Mouse (Mus musculus) mesoderm, embryonic 11.5 days (tissue): ENCODE results near the gene Wfikkn1.

ENCODE experiments used
- DNase-seq: peaks from one replicate; pipeline ENCODE4 v3.0.0-alpha.2; 2012; ENCODE audit warnings: low read depth, low spot score

Gene Wfikkn1

DNA sequence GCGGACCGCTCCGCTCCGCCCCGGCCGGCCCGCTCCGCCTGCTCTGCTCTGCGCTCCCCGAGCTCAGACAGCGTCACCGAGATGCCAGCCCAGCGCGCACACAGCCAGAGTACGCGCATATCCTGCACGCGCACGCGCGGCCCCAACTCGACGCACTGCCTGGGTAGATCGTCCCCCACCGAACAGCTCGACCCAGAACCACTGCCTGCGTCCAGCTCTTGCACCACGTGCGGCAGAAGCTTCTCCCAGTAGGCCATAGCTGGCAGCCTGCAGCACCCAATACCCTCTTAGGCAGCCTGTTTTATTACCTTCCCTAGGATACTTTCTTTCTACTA, 43.6 kb downstream of the Wfikkn1 start, which contains the start of gene Rhbdl1:
TSS of gene Rhbdl1 (minus strand) at position 220 of the 335 bp plus-strand sequence.
- DNase-seq = peak; percentile 61

DNA sequence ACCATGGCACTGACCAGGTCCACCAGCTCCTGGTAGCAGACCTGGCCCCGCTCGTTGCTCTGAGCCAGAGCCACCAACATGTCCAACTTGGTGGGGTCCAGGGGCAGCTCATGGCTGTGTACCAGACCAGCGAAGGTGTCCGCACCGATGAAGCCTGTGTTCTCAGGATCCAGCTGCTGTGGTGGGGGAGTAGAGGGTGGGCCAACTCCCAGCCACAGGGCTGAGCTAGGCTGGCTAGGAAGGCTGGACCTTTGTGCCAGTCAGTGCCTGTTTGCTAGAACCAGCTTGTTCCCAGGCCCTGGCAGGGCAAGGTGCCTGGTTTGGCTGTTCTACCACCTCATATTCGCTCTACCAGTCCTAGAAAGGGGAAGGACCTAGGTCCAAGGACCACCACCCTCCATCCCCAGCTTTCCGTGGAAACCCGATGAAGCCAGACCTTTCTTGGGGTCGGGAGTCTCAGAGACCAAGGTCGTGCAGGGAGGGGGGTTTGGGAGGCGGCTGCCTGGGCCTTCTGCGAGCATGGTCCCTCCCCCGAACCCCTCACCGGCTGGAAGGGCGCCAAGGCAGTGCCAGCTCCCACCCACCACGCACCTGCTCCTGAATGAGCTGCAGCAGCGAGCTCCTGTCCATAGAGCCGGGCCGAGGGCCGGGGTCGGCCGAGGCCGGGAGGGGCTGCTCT, 44.1 kb downstream of the Wfikkn1 start:
- DNase-seq = no peak

DNA sequence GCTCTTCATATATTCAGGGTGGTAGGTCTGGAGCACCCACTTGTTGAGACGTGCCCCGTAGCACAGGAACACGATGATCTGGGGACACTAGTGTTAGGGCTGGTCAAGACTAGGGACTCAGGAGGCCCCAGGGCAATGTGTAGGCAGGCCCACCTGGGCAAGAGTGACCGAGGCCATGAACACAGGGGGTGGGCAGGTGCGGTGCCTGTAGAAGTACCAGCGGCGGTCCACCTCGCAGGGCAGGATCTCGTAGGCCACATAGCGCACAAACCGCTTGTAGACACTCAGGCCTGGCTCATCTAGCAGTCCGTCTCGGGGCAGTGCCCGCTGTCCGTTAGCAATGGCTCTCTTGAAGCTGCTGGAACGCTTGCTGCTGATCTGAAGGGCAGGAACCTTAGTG, 44.8 kb downstream of the Wfikkn1 start:
- DNase-seq = no peak

- DNase-seq = no peak
These were observed 45.4 kb downstream of the Wfikkn1 start for GRCm38 (mm10) chr17:25835301-25835700.

DNA sequence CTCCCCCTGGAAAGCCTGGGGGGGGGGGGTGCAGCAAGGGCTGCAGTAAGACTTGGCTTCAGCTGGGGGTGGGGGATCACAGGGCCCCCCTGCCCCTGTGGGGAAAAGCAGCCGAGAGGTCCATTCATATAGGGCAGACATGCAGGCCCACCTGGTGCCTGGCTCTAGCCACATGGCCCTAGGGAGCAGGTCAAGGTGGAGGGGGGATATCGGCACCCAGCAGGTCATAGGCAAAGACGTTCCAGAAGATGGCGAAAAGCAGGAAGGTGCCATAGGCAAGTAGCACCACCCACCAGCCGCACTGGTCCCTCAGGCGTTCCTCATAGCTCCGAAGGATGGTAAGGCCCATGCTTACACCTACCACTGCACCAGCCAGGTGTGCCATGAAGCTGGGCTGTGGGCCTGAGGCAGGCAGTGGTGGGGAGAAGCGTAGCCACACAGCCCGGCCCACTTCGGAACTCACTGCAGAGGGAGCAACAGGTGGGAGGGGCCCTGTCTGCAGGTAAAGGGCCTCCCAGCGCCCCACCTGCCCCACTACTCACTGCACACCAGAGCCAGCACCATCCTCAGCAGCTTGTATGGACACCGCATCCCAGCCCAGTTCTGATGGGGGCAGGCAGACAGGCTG, 45.9 kb downstream of the Wfikkn1 start:
- DNase-seq = no peak

GRCm38 (mm10) chr17:25833961-25834594, 46.6 kb downstream of the Wfikkn1 start:
- DNase-seq = no peak

DNA sequence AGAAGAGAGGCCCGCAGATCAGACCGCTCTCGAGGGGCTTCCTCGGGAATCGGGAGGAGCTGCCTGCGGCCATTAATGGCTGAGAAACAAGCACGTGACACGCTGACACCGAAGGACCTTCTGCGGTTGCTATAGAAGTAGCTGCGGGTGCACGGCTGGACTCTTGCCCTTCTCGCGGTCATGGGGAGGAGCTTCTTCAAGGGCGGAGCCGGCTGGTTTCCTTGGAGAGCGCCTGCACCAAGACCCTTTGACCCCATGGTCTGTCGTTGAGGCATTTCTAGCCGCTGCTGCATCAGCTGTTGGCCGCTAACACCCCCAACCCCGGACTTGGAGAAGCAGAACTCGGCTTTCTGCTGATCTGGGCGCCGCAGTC, 47.4 kb downstream of the Wfikkn1 start, which contains the start of gene Stub1:
TSS of gene Stub1 (minus strand) at position 114 of the 373 bp plus-strand sequence.
- peak; percentile 94 for DNase-seq

DNA sequence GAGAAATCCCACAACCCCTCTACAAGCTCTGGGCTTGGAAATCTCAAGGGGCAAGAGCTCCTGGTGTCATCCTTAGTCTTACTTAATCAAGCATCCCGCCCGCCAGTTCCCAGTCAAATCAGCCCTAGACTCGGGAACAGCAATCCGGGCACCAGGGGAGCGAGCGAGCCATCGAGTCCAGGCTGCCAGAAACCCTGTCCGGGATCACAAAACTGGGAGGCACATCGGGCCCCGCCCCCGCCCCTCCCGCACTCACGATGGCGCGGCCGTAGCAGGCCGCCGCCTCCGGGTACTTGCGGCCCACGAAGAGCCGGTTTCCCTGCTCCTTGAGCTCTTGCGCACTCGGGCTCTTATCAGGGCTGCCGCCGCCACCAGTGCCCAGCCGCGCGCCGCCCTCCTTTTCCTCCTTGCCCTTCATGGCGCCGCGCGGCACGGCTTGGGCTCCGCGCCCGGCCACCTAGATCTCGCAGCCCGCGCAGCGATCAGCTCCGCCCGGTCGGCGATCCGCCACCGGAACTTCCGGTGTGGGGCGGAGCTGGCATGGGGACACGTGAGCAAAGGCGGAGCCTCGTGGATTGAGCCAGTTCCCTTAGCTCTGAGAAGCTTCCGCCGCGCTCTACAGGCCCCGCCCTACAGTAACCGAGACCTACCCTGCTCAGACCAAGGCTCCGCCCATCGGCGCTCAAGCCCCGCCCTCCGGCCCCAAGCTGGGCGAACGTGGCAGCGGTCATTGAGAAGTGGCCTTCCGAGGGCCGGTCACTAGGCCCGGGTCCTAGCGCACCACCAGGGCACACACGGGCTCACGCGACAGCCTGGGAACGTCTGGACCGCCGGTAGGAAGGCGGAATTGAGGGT, 48.0 kb downstream of the Wfikkn1 start:
- DNase-seq = peak; percentile 99

- DNase-seq = no peak
These were observed 49.0 kb downstream of the Wfikkn1 start for GRCm38 (mm10) chr17:25831451-25832281.

DNA sequence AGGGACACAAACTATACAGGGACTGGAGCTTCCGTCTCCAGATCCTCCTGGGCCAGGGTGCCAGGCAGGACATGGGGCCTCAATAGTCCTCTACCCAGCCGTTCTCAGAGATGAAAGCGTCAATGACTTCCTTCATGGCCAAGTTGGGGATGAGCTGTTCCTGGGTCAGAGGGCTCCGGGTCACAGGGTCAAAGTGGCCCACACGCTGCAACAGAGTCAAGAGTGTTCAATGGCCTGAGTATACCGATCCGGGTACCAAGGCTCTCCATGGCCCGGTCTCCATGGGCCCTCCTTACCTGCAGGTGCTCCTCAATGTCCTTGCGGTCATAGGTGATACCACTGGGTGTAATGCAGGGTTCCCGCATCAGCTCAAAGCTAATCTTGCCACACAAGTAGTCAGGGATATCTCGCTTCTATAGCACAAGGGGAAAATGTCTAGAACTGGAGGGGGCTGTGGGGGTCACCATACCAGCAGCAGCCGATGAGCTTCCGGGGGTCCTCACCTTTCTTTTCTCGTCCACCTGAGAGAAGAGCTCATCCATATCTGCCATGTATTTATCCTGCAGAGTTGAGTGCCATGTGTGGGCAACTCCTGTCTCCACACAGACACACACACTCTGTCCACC, 49.7 kb downstream of the Wfikkn1 start:
- DNase-seq = no peak

- DNase-seq = no peak
These were observed 50.4 kb downstream of the Wfikkn1 start for GRCm38 (mm10) chr17:25830200-25830753.

- no peak for DNase-seq
These were observed 51.1 kb downstream of the Wfikkn1 start for GRCm38 (mm10) chr17:25829558-25830017.

GRCm38 (mm10) chr17:25828712-25829557, 51.7 kb downstream of the Wfikkn1 start, which contains the start of gene Jmjd8:
Gene Jmjd8, plus strand, starts transcription at chr17:25828867.
- DNase-seq = peak; percentile 82

- no peak for DNase-seq
These were observed 52.4 kb downstream of the Wfikkn1 start for GRCm38 (mm10) chr17:25828223-25828594.
